Mouse (Mus musculus) left cerebral cortex, adult 11 months (tissue): Measurements from ENCODE around the gene Mgat5.

ENCODE experiments used
- DNase-seq: peaks from one replicate; pipeline ENCODE4 v3.0.0; 2022; ENCODE audit warnings: low spot score

Mgat5 gene

DNA sequence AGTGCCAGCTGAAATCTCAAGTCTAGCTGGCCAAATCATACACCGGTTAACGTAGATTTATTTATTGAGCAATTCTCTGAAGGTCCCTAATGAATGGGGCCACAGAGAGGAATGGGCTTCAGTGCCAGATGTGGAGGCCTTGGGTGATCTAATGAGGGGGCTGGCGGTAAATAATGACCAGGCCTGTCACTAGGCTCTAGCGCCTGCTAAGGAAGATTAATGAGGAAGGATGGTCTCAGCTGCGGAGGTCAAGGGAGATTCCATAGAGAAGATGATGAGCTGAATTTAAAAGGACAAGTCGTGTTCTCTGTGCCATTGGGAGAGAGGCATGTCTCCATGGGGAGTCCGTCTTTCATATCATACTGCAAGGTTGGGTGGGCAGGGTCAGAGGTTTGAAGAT, 178.3 kb downstream of the Mgat5 start:
- DNase-seq = no peak

DNA sequence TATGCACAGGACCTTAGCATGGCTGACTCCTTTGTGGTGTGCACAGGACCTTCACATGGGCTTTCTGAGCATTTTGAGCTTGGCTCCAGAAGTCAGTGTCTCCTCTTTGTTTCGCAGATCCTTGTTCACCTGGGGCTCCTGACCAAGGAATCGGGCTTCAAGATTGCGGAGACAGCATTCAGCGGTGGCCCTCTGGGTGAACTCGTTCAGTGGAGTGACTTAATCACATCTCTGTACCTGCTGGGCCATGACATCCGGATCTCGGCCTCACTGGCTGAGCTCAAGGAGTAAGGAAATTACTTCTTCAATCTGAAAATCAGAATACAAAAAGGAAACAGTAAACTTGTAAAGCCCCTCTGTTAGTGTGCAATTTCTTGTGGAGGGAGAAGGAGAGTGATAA, 182.4 kb downstream of the Mgat5 start:
- DNase-seq = no peak

DNA sequence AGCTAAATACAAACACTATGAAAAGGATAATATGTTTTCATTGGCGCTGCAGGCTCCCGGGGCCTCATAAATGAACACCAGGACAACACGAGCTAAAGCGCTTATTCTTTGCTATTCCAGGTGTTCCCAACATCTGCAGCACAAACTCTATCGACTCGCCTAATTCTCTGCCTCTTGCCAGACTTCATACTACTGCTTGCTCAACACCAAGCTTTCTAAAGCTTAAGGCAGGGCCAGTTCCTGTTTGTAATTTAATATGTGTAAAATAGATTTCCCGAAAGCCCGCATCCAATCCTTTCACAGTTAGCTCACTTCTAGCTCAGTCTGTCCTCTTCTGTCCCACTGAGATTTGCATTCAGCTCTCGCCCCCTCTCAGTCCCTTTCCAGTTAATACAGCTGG, 182.8 kb downstream of the Mgat5 start:
- no peak for DNase-seq

DNA sequence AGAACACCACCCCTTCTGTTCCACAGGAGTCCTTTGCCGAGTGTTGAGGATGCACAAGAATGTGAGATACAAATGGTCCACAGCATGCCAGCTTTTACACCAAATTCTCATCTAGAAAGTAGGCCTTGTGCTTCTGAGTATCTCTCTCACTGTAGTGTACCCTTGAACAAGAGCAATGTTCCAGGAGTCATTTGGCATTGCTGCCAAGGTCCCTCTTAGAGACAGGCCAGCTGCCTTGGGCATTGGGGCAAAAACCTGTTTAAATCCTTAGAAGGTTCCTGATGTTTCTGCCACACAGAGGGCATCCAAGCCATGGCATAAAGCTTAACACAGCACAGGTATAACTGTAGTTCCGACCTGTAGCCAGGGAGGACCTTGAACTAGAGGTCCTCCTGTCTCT, 189.9 kb downstream of the Mgat5 start:
- DNase-seq = no peak

DNA sequence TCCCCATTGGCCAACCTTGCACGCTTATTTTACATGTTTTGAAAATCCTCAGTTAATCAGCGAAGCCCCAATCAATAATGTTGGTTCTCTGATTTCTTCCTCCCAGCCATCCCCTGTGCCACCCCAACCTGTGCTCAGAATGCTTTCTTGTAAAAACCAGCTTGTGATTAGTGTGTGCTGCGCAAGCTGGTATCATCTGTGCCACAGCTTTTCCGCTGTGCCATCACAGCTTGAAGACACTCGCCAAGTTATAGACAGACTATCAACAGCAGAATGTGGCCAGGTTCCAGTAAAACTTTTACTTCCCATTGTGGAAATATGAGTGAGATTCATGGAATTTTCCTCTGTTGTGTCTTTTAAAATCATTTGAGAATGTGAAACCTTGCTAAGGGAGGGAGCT, 190.9 kb downstream of the Mgat5 start:
- DNase-seq = no peak

DNA sequence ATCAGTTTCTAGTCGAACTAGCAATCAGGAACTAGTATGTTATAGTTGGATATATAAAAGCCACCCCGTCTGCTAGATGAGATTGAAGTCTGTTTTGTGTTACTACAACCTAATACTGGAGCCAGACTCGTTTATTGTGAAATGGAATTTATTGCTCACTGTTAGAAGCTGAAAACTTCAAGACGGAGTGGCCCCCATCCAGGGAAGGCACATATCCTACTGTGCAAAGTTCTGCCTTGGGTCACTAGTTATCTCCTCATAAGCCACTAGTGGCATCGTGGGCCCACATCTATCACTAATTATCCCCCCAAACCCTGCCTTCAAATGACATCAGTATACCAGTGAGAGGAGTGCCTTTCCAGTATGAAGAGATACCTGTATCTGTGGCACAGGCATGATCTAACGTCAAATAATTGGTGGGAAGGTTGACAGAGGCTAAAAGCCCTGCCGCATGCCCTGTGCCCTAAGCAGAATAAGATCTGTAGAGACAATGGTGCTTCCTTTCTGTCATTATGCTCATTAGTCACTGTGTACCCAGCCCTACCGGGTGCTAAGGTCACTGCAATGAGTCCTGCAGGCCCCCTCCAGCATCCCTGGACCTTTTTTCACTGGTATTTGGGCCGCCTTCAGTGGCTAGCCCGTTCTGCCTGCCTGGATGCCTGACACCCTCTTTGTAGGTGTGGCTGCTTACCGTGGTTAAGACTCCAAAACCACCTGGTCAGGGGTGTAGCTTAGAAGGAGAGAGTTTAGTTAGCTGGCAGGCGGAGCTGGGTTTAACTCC, 191.9 kb downstream of the Mgat5 start:
- no peak for DNase-seq

DNA sequence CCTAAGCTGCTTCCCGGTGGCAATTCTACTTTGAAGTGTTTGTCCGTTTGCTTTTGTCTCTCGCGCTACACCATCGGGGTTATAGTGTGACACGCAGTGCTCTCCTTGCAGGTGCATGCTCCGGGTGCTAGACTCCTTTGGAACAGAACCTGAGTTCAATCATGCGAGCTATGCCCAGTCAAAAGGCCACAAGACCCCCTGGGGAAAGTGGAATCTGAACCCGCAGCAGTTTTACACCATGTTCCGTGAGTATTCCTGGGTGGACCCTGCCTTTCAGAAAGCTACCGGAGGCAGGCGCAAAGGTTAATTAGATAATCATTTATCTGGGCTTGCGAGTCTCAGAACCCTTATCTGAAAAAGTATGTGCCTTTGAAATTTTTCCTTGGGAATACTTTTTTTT, 192.6 kb downstream of the Mgat5 start:
- no peak for DNase-seq

DNA sequence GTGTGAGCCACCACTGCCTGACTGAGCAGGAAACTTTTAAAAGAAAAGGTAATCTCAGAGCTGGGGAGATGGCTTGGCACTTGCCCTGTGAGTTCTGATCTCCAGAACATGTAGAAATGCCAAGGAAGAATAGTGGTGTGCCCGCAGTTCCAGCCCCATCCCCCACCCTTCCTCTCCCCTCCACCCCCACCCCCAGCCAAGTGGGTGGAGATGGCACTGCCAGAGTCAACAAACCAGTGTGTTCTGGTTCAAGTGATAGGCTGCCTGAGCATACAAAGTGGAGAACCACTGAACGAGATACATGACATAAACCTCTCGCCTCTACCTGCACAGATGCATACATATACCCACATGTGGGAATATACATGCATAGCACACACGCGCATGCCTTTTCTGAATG, 193.4 kb downstream of the Mgat5 start:
- DNase-seq = no peak

DNA sequence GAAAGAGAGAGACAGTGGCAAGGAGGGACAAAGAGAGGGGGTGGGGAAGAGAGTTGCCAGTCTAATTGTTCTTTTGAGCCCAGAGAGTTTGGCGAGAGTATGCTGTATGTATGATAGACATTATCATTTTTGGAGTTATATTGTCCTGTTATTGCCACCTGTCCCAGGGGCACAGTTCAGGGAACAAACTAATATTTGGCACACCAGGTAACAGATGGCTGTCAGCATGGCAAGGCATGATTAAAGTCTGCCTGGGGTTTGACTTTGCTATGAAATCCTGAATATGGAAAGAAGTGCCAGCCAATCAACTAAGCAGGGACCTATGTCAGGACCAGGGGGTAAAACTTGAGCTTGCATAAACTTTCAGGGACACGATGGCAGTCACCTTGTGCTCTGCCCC, 195.4 kb downstream of the Mgat5 start:
- DNase-seq = no peak

DNA sequence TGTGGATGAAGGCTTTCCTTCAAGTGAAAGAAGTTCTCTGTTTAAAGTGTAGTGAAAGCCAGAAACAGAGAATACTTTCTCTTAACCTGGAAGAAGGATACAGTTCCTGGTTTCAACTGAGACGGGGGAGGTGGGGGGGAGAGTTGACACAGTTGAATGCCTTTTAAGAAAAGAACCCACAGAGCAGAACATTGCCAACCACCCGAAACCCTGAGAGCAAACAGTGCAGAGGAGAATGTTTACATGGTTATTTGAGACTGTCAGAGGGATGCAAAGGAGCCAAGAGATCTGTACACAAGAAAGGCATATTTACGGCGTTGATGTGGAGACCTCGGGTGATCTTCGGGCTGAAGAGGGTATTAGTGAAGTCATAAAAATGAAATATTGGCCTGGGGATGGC, 195.9 kb downstream of the Mgat5 start:
- no peak for DNase-seq

DNA sequence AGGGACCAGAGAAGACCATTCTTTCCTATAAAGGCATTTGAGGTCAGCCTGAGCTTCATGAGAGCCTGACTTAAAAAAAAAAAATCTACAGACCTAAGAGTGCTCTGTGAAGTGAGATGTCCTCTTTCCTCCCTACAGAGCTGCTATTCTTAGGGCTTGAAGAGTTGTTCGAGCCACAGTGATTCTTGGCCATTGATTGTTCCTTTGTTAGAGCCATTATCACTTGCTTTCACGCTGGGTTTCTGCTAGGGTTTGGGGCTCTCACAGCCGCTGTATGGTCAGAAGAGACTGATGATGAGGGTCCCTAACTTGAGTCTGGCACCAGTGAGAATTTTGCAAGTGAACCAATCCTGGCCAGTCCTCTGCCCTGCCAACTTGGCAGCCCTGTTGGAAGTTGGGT, 199.8 kb downstream of the Mgat5 start:
- no peak for DNase-seq

DNA sequence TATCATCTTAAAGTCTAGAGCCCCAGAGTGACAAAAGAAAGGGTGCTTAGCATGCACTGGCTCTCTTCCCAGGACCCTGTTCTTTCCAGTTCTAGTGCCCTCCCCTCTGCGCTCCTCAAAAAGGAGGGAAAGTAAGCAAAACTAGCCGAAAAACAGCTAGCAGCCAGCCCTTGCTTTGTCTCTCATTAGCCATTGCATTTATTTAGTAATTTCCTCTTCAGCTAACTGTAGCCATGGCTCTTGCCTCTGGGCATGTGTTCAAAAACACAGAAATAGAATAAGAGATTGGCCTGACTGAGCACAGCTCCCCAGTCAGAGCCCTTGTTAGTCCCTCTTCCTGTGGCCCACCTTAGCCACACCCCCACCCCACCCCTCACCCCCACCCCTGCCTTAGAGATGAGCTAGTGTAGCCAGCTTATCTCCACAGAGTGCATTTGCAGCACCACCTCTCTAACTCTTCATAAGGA, 204.2 kb downstream of the Mgat5 start:
- DNase-seq = no peak

DNA sequence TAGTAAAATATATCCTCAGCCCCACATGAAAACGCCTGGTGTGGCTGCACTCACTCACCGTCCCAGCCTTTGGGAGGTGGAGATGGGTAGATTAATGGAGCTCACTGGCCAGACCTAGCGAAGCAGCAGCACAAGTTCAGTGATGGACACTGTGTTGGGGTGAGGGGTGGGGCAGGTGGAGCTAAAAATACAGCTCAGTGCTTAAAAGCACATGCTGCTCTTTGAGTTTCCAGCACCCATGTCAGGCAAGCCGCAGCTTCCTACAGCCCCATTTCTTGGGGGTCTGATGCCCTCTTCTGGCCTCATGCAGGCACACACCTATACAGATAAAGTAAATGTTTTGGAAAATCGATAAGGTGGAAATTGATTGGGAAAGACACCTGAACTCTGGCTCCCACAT, 204.7 kb downstream of the Mgat5 start:
- no peak for DNase-seq

DNA sequence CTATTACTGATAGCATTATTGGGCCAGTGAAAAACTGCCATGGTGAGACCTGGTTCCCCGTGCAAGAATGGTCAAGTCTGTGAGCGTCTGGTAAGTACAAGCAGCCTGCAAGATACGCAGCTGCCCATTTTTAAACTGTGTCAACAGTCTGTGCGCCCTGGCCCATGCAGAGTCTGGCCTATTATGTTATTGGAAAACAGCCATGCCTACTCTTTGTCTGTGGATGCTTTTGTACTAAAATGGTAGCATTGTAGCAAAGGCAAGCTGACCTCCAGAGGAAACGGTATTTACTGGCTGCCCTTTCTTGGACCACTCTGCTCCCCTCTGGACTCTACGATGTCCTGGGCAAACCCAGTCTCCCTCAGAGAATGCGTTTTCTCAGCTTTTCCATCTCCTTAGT, 209.7 kb downstream of the Mgat5 start:
- DNase-seq = no peak

DNA sequence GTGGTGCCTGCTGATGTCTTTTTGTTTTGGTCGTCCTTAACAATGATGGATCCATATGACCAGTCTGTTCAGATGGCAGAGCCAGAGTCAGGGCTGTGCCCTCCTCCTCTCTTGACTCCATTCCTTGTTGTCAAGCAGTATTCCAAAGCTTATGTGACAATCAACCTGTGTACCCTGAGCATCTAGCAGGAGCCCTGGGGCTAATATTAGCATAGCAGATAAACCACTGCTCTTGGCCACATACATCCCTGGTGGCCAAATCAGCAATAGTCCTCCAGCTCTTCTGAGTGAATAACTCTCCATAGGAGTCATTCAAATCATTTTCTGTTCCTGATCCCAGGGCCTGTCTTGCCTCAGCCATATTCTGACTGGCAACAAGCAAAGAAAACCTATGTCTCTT, 211.1 kb downstream of the Mgat5 start:
- DNase-seq = no peak

DNA sequence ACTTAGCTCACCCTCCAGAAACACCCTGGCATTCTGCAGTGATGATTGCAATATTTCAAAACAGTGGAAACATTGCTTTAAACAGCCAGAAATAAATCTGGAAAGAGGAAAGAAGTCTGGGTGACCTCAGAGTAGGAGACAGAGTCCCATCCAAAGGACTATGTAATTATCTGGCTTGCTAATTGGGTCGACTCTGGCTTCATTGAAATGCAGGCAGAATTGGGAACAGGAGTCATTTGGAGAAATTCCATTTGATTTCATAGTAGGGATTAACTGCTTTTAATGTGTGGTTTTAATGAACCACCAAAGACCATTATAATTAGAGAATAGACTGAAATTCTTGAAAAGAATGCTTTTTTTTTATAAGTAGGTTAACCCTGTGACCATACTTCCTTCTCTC, 212.2 kb downstream of the Mgat5 start:
- no peak for DNase-seq

DNA sequence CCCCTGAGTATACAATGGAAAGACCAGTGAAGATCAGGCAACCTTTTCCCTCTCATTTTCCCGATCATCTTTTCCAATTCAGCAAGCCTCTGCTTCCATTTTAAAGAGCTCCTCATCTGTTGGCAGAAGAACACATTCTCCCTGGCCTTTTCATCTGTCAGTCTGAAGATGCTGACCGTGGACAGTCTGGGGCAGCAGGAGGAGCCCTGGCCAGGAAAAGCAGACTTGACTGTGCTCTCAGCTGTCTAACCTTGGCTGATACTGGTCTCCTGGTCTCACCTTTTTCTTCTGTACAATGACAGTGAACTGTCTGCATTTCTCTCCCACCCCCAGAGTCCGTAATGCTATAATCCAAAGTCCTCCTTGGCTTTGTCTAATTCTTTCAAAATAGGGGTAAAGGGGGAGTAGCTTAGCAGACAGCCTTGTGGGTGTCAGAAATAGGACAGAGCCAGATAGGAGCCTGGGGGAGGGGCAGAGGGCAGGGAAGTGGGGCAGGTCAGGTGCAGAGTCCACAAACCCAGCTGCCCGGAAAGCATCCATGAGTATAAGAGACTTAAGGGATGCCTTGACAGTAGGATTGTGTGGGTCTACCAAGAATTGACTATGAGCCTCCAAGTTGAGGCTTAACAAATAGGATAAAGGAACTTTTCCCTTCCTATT, 214.2 kb downstream of the Mgat5 start:
- no peak for DNase-seq

DNA sequence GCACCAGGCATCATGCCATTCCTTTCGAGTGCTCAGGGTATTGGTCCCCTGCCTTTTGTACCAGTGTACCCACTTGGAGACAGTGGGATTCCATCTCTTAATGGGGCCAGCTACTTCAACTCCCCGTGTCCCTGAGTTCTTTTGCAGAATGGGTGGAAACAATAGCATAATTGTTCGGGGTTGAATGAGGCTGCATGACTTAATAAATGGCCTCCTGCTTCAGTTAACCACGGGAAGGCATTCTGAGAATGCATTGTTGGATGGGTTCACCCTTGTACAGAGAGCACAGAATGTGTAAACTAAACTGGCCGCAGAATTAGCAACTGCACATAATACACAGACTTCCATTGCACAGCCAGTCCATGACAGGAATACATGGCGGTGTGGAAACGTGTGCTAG, 214.8 kb downstream of the Mgat5 start:
- DNase-seq = no peak

DNA sequence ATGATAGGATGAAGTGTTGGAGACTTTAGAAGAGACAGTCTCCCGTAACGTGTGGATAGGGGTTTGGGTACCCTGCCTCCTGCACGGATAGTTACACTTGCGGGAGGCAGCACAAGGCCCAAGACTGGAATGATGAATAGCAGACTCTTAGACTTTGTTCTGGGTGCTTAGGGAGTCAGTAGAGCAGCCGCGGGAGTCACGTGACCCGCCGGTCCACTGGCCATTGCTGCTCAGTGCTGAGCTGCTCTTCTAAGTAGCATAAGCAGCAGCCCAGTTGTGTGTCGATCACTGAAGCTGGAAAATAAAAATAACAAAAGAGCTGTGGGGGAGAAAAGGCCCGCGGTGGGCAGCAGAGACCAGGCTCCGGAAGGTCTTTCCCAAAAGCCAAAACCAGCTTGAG, 215.6 kb downstream of the Mgat5 start:
- DNase-seq = no peak

DNA sequence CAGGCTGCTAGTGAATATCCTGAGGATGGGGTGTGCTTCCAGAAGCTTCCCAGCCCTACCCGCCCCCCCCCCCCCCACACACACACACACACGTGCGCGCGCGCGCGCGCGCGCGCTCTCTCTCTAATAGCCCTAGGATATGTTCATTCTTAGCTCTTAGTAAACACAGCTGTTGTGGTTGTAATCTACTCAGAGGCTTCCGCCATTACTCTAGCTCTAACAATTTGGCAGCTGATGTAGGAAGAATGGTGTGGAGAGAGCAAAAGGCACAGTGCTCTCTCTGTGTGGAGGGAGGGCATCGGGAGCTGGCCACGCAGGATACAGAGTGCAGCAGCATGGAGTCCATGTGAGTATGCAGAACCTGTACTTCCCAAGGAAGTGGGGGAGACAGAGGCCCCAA, 216.0 kb downstream of the Mgat5 start:
- DNase-seq = no peak

DNA sequence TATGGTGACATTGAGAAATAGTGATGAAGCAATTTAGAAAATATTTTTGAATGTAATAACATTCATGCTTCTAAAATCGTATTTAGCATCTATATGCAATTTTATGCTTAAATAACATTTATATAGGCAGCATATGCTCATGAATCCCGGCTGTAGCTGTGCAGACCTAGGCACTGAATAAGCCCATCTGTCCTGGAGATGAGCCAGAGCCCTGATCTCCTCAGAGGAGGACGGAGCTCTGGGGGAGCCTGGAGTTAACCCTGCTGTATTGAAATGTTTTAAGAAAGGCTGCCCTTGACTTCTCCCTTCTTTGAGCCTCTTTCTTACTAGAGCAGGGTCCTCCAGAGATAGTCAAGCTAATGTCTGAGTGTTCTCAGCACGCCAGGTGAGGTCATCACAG, 217.8 kb downstream of the Mgat5 start:
- DNase-seq = no peak

DNA sequence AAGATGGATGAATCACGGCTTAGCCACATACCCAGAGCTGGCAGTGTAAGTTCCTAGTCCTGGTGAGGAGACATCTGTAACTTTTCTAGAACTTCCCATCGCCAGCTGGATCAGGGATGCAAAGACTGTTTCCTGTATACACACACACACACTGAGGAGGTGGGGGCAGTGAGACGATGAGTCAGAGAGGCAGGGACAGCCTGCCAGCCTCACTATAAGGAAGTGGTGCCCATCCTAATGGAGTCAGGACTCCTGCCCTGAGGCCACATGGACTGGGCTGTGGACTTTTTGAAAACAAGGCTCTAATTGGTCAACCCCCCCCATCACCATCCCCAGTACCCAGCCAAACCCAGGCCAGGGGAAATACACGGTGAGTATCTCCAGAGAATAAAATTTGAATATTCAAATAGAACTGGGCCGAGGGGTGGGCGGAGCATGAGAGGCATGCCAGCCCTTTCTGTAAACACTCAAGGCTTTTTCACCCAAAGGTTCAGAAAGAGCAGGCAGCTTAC, 220.3 kb downstream of the Mgat5 start:
- DNase-seq = peak; percentile 55

DNA sequence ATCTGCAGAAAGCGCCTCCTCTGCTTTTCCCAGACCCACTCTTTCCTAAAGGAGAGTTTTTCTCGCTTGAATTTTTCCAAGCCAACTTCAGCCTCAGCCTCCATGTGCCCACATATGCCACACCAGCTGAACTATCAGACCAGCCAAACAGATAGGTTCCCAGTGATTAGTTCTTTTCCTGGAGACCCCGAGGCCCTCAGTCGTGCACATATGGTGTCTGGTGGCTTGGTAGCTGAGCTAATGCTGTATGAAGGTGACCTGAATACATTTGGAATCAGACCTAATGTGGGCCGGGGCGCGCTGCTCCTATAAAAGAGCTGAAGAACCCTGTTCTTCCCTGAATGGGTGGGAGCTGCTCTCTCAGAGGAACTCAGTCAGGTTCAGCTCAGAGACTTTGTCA, 225.5 kb downstream of the Mgat5 start:
- DNase-seq = no peak

DNA sequence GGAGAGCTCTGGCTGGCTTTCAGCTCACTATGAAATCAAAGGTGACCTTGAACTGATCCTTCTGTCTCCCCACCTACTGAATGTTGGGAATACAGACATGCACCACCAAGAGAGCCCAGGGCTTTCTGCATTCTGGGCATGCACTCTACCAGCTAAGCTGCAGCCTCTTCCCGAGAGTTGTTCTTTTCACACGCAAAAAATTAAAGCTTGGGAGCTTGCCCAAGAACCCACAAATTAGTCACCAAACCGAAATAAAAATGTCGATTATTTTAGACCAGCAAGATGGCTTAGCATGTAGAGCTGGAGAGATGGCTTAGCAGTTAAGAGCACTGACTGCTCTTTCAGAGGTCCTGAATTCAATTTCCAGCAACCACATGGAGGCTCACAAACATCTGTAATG, 230.0 kb downstream of the Mgat5 start:
- DNase-seq = no peak
